Comparison of ENCODE assay signal across 25 mouse cellular contexts in genomic region chr7:123450515-123450914, GRCm38 (mm10). TPM values are rescaled to one million over a fixed set of nuclear protein-coding genes. Genes with fewer than 3 reads are reported as not detected.
A peak's percentile ranks its signal among the peaks of the same experiment; 100 is the strongest.
DNase-seq lines count a peak whose midpoint lies in the region; ATAC-seq and TF ChIP-seq lines count a peak whose summit lies in the region.
"Had no signal": no experiment of that assay in that cellular context is flagged by ENCODE, and none has a peak within 500 bp of the region (broad histone marks: within the 10 kb centered on the region; RNA-seq: fewer than 3 reads in every experiment).

No protein-coding gene starts in this region.

- ATAC-seq in liver, embryonic 11.5 days (replicated peaks; ENCODE audit: low FRiP score), result peak; percentile 82
- peak; percentile 84 for ATAC-seq in liver, embryonic 13.5 days (ENCODE audit: low read depth)
- peak; percentile 76 for ATAC-seq in liver, embryonic 14.5 days (ENCODE audit: insufficient read depth)
- ATAC-seq in liver, embryonic 16.5 days (ENCODE audit: low read depth), result peak; percentile 76
- no peak for ATAC-seq in hindbrain, embryonic 12.5 days (ENCODE audit: low FRiP score)
- ATAC-seq: forebrain, embryonic 14.5 days had no signal

- 75% methylated on average over 2 of the region's 2 CpGs for WGBS in liver, embryonic 11.5 days
- WGBS in liver, embryonic 13.5 days (ENCODE audit: insufficient replicate concordance), result 54% methylated on average over 2 of the region's 2 CpGs
- 51% methylated on average over 2 of the region's 2 CpGs for WGBS in liver, embryonic 14.5 days (ENCODE audit: insufficient replicate concordance)
- 48% methylated on average over 2 of the region's 2 CpGs for WGBS in liver, embryonic 16.5 days (ENCODE audit: insufficient replicate concordance)
- WGBS in hindbrain, embryonic 12.5 days, result 92% methylated on average over 2 of the region's 2 CpGs

- H3K4me3 ChIP-seq in liver, embryonic 11.5 days (ENCODE audit: low read depth, low read length), result no peak overlapping the region
- no peak overlapping the region for H3K4me3 ChIP-seq in liver, embryonic 13.5 days (replicated peaks)
- H3K4me3 ChIP-seq in liver, embryonic 14.5 days (ENCODE audit: insufficient read depth in 1 of 2, low read depth in 2 of 2, low read length in 2 of 2), result no peak overlapping the region
- H3K4me3 ChIP-seq in liver, embryonic 16.5 days (ENCODE audit: low read depth, low read length), result no peak overlapping the region
- H3K4me3 ChIP-seq in hindbrain, embryonic 12.5 days, result no peak overlapping the region
- H3K4me3 ChIP-seq: embryonic facial prominence, embryonic 13.5 days; embryonic facial prominence, embryonic 15.5 days; erythroblast, embryonic 14.5 days; forebrain, embryonic 10.5 days; forebrain, embryonic 12.5 days had no signal

- TF ChIP-seq CTCF in liver, embryonic 14.5 days (IDR thresholded peaks at IDR 0.05; ENCODE audit: low read depth), result no peak

- H3K4me2 ChIP-seq in liver, embryonic 11.5 days, result no peak overlapping the region
- H3K4me2 ChIP-seq in liver, embryonic 13.5 days, result no peak overlapping the region
- no peak overlapping the region for H3K4me2 ChIP-seq in liver, embryonic 14.5 days (ENCODE audit: low read depth)
- H3K4me2 ChIP-seq in liver, embryonic 16.5 days (ENCODE audit: low read depth, low read length), result no peak overlapping the region
- H3K4me2 ChIP-seq in hindbrain, embryonic 12.5 days (replicated peaks), result no peak overlapping the region
- H3K4me2 ChIP-seq: embryonic facial prominence, embryonic 13.5 days; embryonic facial prominence, embryonic 15.5 days; forebrain, embryonic 12.5 days had no signal

- no peaks in the 10 kb centered on the region for H3K9me3 ChIP-seq in liver, embryonic 11.5 days (ENCODE audit: control insufficient read depth, low read length)
- H3K9me3 ChIP-seq in liver, embryonic 13.5 days (replicated peaks), result no peaks in the 10 kb centered on the region
- H3K9me3 ChIP-seq in liver, embryonic 14.5 days (ENCODE audit: control insufficient read depth, low read length), result no peaks in the 10 kb centered on the region
- no peaks in the 10 kb centered on the region for H3K9me3 ChIP-seq in liver, embryonic 16.5 days (replicated peaks; ENCODE audit: control insufficient read depth, low read length)
- H3K9me3 ChIP-seq in hindbrain, embryonic 12.5 days (replicated peaks), result no peaks in the 10 kb centered on the region
- H3K9me3 ChIP-seq: embryonic facial prominence, embryonic 13.5 days; embryonic facial prominence, embryonic 15.5 days; forebrain, embryonic 10.5 days; forebrain, embryonic 12.5 days had no signal

- no peak for TF ChIP-seq EP300 in liver, embryonic 14.5 days (IDR thresholded peaks at IDR 0.05; ENCODE audit: low read depth)

- no peaks in the 10 kb centered on the region for H3K36me3 ChIP-seq in liver, embryonic 11.5 days (ENCODE audit: control insufficient read depth, insufficient read depth, low read length)
- H3K36me3 ChIP-seq in liver, embryonic 13.5 days, result no peaks in the 10 kb centered on the region
- H3K36me3 ChIP-seq in liver, embryonic 14.5 days (replicated peaks; ENCODE audit: control insufficient read depth, insufficient read depth, low read depth), result no peaks in the 10 kb centered on the region
- H3K36me3 ChIP-seq in liver, embryonic 16.5 days (ENCODE audit: control insufficient read depth, insufficient read depth), result no peaks in the 10 kb centered on the region
- H3K36me3 ChIP-seq in hindbrain, embryonic 12.5 days, result no peaks in the 10 kb centered on the region
- H3K36me3 ChIP-seq: embryonic facial prominence, embryonic 13.5 days; embryonic facial prominence, embryonic 15.5 days; forebrain, embryonic 10.5 days; forebrain, embryonic 12.5 days had no signal

- H3K27me3 ChIP-seq in liver, embryonic 11.5 days (replicated peaks; ENCODE audit: control insufficient read depth, insufficient read depth, low read length), result no peaks in the 10 kb centered on the region
- no peaks in the 10 kb centered on the region for H3K27me3 ChIP-seq in liver, embryonic 13.5 days
- no peaks in the 10 kb centered on the region for H3K27me3 ChIP-seq in liver, embryonic 14.5 days (ENCODE audit: control insufficient read depth, insufficient read depth, low read length)
- no peaks in the 10 kb centered on the region for H3K27me3 ChIP-seq in liver, embryonic 16.5 days (ENCODE audit: control insufficient read depth, insufficient read depth, low read depth, low read length)
- H3K27me3 ChIP-seq in hindbrain, embryonic 12.5 days, result no peaks in the 10 kb centered on the region
- H3K27me3 ChIP-seq: embryonic facial prominence, embryonic 13.5 days; embryonic facial prominence, embryonic 15.5 days; forebrain, embryonic 12.5 days had no signal

- no peak for DNase-seq in liver, embryonic 11.5 days (ENCODE audit: low spot score)
- no peak for DNase-seq in liver
- no peak for DNase-seq in liver, embryonic 13.5 days
- DNase-seq in liver, embryonic 14.5 days (ENCODE audit: low read depth in 3 of 3, low spot score in 3 of 3), result no peak
- no peak for DNase-seq in urinary bladder, postnatal 10 days (ENCODE audit: low spot score)
- DNase-seq: adrenal gland, adult 2 months; adrenal gland, postnatal 10 days; adrenal gland, postnatal 25 days; cerebellum, adult 11 months; cerebellum, adult 18-20 months; cerebellum, adult 8-10 months; cerebellum, adult 9-11 months; cerebellum, postnatal 14 days; cerebellum, postnatal 36 days; embryo, embryonic 11 days had no signal

- H3K9ac ChIP-seq in liver, embryonic 11.5 days (ENCODE audit: low read depth, low read length), result no peak overlapping the region
- no peak overlapping the region for H3K9ac ChIP-seq in liver, embryonic 13.5 days
- no peak overlapping the region; the same call in 1 of the 2 replicates for H3K9ac ChIP-seq in liver, embryonic 14.5 days (replicated peaks)
- no peak overlapping the region for H3K9ac ChIP-seq in liver, embryonic 16.5 days (ENCODE audit: low read depth, low read length)
- no peak overlapping the region for H3K9ac ChIP-seq in hindbrain, embryonic 12.5 days
- H3K9ac ChIP-seq: embryonic facial prominence, embryonic 13.5 days; embryonic facial prominence, embryonic 15.5 days; forebrain, embryonic 12.5 days had no signal

- no peak overlapping the region for H3K27ac ChIP-seq in liver, embryonic 11.5 days (ENCODE audit: low read depth, low read length)
- no peak overlapping the region for H3K27ac ChIP-seq in liver, embryonic 13.5 days
- H3K27ac ChIP-seq in liver, embryonic 14.5 days, result no peak overlapping the region
- no peak overlapping the region for H3K27ac ChIP-seq in liver, embryonic 16.5 days (ENCODE audit: low read length)
- no peak overlapping the region for H3K27ac ChIP-seq in hindbrain, embryonic 12.5 days
- H3K27ac ChIP-seq: embryonic facial prominence, embryonic 13.5 days; embryonic facial prominence, embryonic 15.5 days; forebrain, embryonic 10.5 days; forebrain, embryonic 12.5 days had no signal

- H3K4me1 ChIP-seq in liver, embryonic 11.5 days (replicated peaks; ENCODE audit: control insufficient read depth, insufficient read depth, low read length), result peaks cover 6% of the 10 kb centered on the region
- peaks cover 30% of the 10 kb centered on the region for H3K4me1 ChIP-seq in liver, embryonic 13.5 days (replicated peaks)
- H3K4me1 ChIP-seq in liver, embryonic 14.5 days (replicated peaks; ENCODE audit: control insufficient read depth in 2 of 2, insufficient read depth in 2 of 2, low read length in 1 of 2), result peaks cover 6 to 16% of the 10 kb centered on the region in 2 experiments
- peaks cover 14% of the 10 kb centered on the region for H3K4me1 ChIP-seq in liver, embryonic 16.5 days (ENCODE audit: control insufficient read depth, low read depth, low read length)
- H3K4me1 ChIP-seq in hindbrain, embryonic 12.5 days, result no peaks in the 10 kb centered on the region
- H3K4me1 ChIP-seq: embryonic facial prominence, embryonic 13.5 days; embryonic facial prominence, embryonic 15.5 days; forebrain, embryonic 10.5 days; forebrain, embryonic 12.5 days had no signal

RNA-seq across cellular contexts. Expression of gene Aqp8, which starts 11.6 kb away (rescaled TPM):
- 2.5 and 3.5 TPM in 2 replicates for polyA plus RNA-seq in liver, embryonic 11.5 days (2014; fragmentation: Nextera tagmentation; extraction: Ambion mirVana)
- polyA plus RNA-seq in liver, embryonic 13.5 days (2015; fragmentation: Nextera tagmentation; extraction: Ambion mirVana), result 3.0 and 3.4 TPM in 2 replicates
- polyA plus RNA-seq in liver, embryonic 14.5 days (2012; rRNA removed), result 3.4 and 3.8 TPM in 2 replicates
- 5.3 and 6.5 TPM in 2 replicates for polyA plus RNA-seq in liver, embryonic 14.5 days (2014; fragmentation: Nextera tagmentation; extraction: Ambion mirVana)
- 86.1 and 125 TPM in 2 replicates for polyA plus RNA-seq in liver, embryonic 16.5 days (2015; fragmentation: Nextera tagmentation; extraction: Ambion mirVana)
- polyA plus RNA-seq in hindbrain, embryonic 12.5 days (2016; fragmentation: Nextera tagmentation; extraction: Ambion mirVana), result 0.34 and 0.53 TPM in 2 replicates
- polyA plus RNA-seq: adrenal gland, adult 2 months; brain, embryonic 14.5 days; embryonic facial prominence, embryonic 13.5 days; embryonic facial prominence, embryonic 15.5 days; erythroblast, embryonic 14.5 days; forebrain, embryonic 14.5 days had no signal

RNA-seq across cellular contexts. Expression of gene Zkscan2, which starts 49.7 kb away (rescaled TPM):
- polyA plus RNA-seq in liver, embryonic 11.5 days (2014; fragmentation: Nextera tagmentation; extraction: Ambion mirVana), result 0.90 and 0.93 TPM in 2 replicates
- polyA plus RNA-seq in liver, embryonic 13.5 days (2015; fragmentation: Nextera tagmentation; extraction: Ambion mirVana), result 0.13 and 0.22 TPM in 2 replicates
- 0.08 and 0.09 TPM in 2 replicates for polyA plus RNA-seq in liver, embryonic 14.5 days (2012; rRNA removed)
- polyA plus RNA-seq in liver, embryonic 14.5 days (2014; fragmentation: Nextera tagmentation; extraction: Ambion mirVana), result 0.01 and 0.03 TPM in 2 replicates
- 0.06 and 0.13 TPM in 2 replicates for polyA plus RNA-seq in liver, embryonic 16.5 days (2015; fragmentation: Nextera tagmentation; extraction: Ambion mirVana)
- polyA plus RNA-seq in hindbrain, embryonic 12.5 days (2016; fragmentation: Nextera tagmentation; extraction: Ambion mirVana), result 11.2 and 12.1 TPM in 2 replicates
- polyA plus RNA-seq: C2C12; erythroblast, embryonic 14.5 days had no signal

Comparison
In these comparisons a context has a peak if more than half of its experiments do, and no peak if none do; other contexts are left out.
1. RNA of gene Aqp8, which starts 11.6 kb away (polyA plus RNA-seq): 86.1 to 125 TPM in liver, embryonic 16.5 days; 3.4 to 6.5 TPM in liver, embryonic 14.5 days, 3.0 to 3.4 TPM in liver, embryonic 13.5 days, 2.5 to 3.5 TPM in liver, embryonic 11.5 days and 0.34 to 0.53 TPM in hindbrain, embryonic 12.5 days; every median in the first group is over 10 times any median in the second.